Mouse (Mus musculus): ENCODE measurements around the gene Adamtsl4. TPM values are rescaled to one million over a fixed set of nuclear protein-coding genes. Genes with fewer than 3 reads are reported as not detected.

Gene Adamtsl4
- 3.2 and 4.3 TPM in 2 replicates for total RNA-seq (2023)

GRCm38 (mm10) chr3:95687524-95688421 lies at the start of gene Adamtsl4:
Gene Adamtsl4, minus strand, starts transcription at chr3:95687917.

GRCm38 (mm10) chr3:95658236-95658867 lies 29.4 kb downstream of the Adamtsl4 start, which contains the start of gene Mcl1:
Gene Mcl1, plus strand, starts transcription at chr3:95658788.

Other genes starting within 250 kb of the Adamtsl4 start
- gene Ctsk, start 188.7 kb downstream of the Adamtsl4 start, total RNA-seq (2023) = 0.41 and 1.2 TPM in 2 replicates
- 118 and 145 TPM in 2 replicates for gene Ctss, start 161.1 kb downstream of the Adamtsl4 start, total RNA-seq (2023)
- gene Hormad1, start 128.2 kb downstream of the Adamtsl4 start, total RNA-seq (2023) = not detected in 2 replicates
- gene Golph3l, start 99.0 kb downstream of the Adamtsl4 start, total RNA-seq (2023) = 16.3 and 16.9 TPM in 2 replicates
- gene Ensa, start 62.9 kb downstream of the Adamtsl4 start, total RNA-seq (2023) = 78.0 and 82.9 TPM in 2 replicates
- 918 and 970 TPM in 2 replicates for gene Mcl1, start 29.1 kb downstream of the Adamtsl4 start, total RNA-seq (2023)
- gene Ecm1, start 51.7 kb upstream of the Adamtsl4 start, total RNA-seq (2023) = 4.5 and 6.1 TPM in 2 replicates
- gene Tars2, start 72.3 kb upstream of the Adamtsl4 start, total RNA-seq (2023) = 12.0 and 15.1 TPM in 2 replicates
- 48.2 and 51.7 TPM in 2 replicates for gene Rprd2, start 130.9 kb upstream of the Adamtsl4 start, total RNA-seq (2023)
- gene Prpf3, start 168.0 kb upstream of the Adamtsl4 start, total RNA-seq (2023) = 36.7 and 41.4 TPM in 2 replicates
- 108 and 114 TPM in 2 replicates for gene Mrps21, start 183.6 kb upstream of the Adamtsl4 start, total RNA-seq (2023)
- gene Ciart, start 194.3 kb upstream of the Adamtsl4 start, total RNA-seq (2023) = 18.3 and 21.8 TPM in 2 replicates
- gene BC028528, start 204.1 kb upstream of the Adamtsl4 start, total RNA-seq (2023) = 23.6 and 26.7 TPM in 2 replicates
- 55.4 and 77.4 TPM in 2 replicates for gene Aph1a, start 206.1 kb upstream of the Adamtsl4 start, total RNA-seq (2023)
- not detected in 2 replicates for gene Car14, start 216.8 kb upstream of the Adamtsl4 start, total RNA-seq (2023)
- 62.2 and 84.1 TPM in 2 replicates for gene Anp32e, start 241.3 kb upstream of the Adamtsl4 start, total RNA-seq (2023)